Mouse (Mus musculus) erythroblast, embryonic 14.5 days (primary cell): ENCODE data around the gene Tlk2.

Source experiments
- GATA1 ChIP-seq: IDR thresholded peaks from 2 replicates; pipeline ENCODE4 v1.6.1; 2012; ENCODE audit warnings: low read length, inconsistent platforms, mixed read lengths
- TAL1 ChIP-seq: IDR thresholded peaks from 3 replicates; pipeline ENCODE4 v1.6.1; 2012; ENCODE audit warnings: low read length, inconsistent platforms, mixed read lengths

DNA sequence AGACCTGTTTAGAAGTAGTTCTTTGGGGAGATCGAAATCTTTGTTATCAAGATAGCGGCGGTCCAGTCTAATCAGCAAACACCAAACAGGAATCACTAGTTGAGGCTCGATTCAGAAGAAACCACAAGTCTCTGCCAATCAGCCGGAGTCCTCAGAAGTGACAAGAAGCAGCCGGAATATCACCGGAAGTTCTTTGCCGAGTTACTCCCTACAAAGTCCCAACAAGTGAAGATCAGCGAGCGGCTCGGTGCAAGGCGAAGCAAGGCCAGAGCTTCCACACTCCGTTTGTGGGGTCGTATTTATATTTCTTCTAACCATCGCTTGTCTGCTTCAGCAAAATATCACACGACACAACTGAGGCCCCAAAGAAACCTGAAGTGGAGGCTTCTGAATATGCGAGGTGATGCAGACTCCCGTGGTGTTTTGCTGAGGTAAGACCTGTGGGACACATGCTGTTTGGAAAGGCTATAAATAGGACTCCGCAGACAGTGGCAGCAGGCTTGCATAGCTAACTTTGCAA, 21.8 kb upstream of the Tlk2 start:
- no peak for TF ChIP-seq GATA1
- no peak for TF ChIP-seq TAL1
